Mouse (Mus musculus): ENCODE results near the gene Prep. TPM values are rescaled to one million over a fixed set of nuclear protein-coding genes. Genes with fewer than 3 reads are reported as not detected.

Gene Prep
- polyA plus RNA-seq, 1 experiment from 2014 or later, result 18.7 TPM

DNA sequence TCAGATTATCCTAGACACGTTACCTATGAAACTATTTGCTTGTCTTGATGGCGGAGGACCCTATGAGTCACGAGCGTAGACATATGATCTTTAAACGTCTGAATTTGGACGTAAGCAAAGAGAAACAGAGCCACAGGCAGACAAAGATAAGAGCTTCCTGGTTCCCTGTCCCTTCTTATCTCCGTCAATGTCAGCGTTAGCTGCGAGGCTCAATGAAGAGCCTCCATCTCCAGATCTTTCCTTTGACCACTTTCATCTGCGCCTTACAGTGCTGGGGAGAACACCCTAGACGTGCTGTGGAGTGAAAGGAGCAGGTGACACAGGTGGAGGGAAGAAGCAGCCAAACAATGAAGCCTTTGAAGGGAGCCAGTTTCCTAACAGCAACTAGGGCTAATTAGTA, 18.8 kb upstream of the Prep start:
- Histone ChIP-seq H3K27ac (ENCODE audit: low read length) (no peak overlapping the region), H3K27me3 (ENCODE audit: control insufficient read depth, insufficient read depth, low read length) (no peaks in the 10 kb centered on the region), H3K4me1 (ENCODE audit: control insufficient read depth, insufficient read depth, low read length) (no peaks in the 10 kb centered on the region), H3K36me3 (ENCODE audit: control insufficient read depth, insufficient read depth, low read length) (no peaks in the 10 kb centered on the region), H3K4me2 (replicated peaks; ENCODE audit: low read depth, low read length) (peak overlapping the region; percentile 7; the same call in 1 of the 2 replicates), H3K4me3 (ENCODE audit: low read depth, low read length) (no peak overlapping the region), H3K9ac (replicated peaks; ENCODE audit: low read depth, low read length) (no peak overlapping the region), H3K9me3 (ENCODE audit: control insufficient read depth, low read depth, low read length) (no peaks in the 10 kb centered on the region)
- ATAC-seq (ENCODE audit: insufficient number of reproducible peaks, insufficient read depth, low FRiP score, low read depth), result no peak
- WGBS, result 35% methylated on average over 11 of the region's 11 CpGs

DNA sequence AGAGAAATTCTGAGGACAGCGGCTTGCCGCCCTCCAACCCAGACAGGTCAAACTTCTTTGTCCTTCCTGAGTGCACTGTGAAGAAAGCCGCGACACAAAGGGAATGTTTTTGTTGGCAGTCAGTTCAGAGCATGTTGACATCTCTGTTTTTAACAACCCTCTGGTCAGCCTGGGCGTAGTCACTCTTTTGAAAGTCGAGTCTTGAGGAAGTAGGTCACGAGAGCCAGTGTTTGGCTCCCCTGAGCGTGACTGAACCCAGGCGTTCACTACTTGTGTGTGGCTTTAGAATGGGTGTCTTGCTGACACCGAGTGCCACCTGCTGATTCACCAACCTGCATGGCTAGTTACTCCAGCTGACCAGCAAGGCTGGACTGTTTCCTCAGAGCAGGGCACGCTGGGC, 18.4 kb upstream of the Prep start:
- Histone ChIP-seq H3K9ac (replicated peaks; ENCODE audit: low read depth, low read length) (no peak overlapping the region), H3K4me2 (replicated peaks; ENCODE audit: low read depth, low read length) (0 out of 2 replicates have a peak overlapping the region, but pooled peaks have one; percentile 7), H3K27me3 (ENCODE audit: control insufficient read depth, insufficient read depth, low read length) (no peaks in the 10 kb centered on the region), H3K36me3 (ENCODE audit: control insufficient read depth, insufficient read depth, low read length) (no peaks in the 10 kb centered on the region), H3K4me1 (ENCODE audit: control insufficient read depth, insufficient read depth, low read length) (no peaks in the 10 kb centered on the region), H3K27ac (ENCODE audit: low read length) (no peak overlapping the region), H3K9me3 (ENCODE audit: control insufficient read depth, low read depth, low read length) (no peaks in the 10 kb centered on the region), H3K4me3 (ENCODE audit: low read depth, low read length) (no peak overlapping the region)
- 46% methylated on average over 11 of the region's 11 CpGs for WGBS
- ATAC-seq (ENCODE audit: insufficient number of reproducible peaks, insufficient read depth, low FRiP score, low read depth), result no peak

DNA sequence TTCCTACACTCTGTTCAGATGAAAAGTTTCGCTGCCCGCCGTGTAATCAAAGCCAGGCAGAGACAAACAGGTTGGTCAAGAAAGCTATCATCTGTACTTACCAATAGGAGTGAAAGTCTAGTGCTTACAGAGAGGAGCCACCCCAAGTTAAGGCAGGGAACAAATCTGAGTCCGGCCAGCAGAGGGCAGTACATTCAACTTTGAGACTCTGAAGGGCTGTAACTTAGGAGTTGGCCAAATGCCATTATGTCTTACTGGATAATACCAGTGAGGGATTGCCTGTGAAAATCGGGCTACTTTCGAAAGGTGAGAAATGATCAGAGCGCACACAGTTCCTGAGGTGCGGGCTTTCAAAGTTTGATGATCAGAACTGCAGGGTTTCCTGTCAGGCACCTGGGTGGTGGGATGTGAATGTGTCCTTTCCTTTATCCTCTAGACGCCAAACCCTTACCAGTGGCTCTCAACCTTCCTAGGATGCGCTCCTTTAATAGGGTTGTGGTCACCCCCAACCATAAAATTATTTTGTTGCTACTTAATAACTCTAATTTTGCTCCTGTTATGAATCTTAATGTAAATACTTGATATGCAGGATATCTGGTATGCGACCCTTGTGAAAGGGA, 15.8 kb upstream of the Prep start:
- peak; percentile 71; the same call in 1 of the 2 replicates for ATAC-seq (ENCODE audit: insufficient number of reproducible peaks, insufficient read depth, low FRiP score, low read depth)
- Histone ChIP-seq H3K4me1 (ENCODE audit: control insufficient read depth, insufficient read depth, low read length) (no peaks in the 10 kb centered on the region), H3K36me3 (ENCODE audit: control insufficient read depth, insufficient read depth, low read length) (no peaks in the 10 kb centered on the region), H3K4me2 (replicated peaks; ENCODE audit: low read depth, low read length) (no peak overlapping the region), H3K9ac (replicated peaks; ENCODE audit: low read depth, low read length) (no peak overlapping the region), H3K4me3 (ENCODE audit: low read depth, low read length) (no peak overlapping the region), H3K27ac (ENCODE audit: low read length) (no peak overlapping the region), H3K9me3 (ENCODE audit: control insufficient read depth, low read depth, low read length) (no peaks in the 10 kb centered on the region), H3K27me3 (ENCODE audit: control insufficient read depth, insufficient read depth, low read length) (no peaks in the 10 kb centered on the region)
- WGBS, result 53% methylated on average over 11 of the region's 11 CpGs

DNA sequence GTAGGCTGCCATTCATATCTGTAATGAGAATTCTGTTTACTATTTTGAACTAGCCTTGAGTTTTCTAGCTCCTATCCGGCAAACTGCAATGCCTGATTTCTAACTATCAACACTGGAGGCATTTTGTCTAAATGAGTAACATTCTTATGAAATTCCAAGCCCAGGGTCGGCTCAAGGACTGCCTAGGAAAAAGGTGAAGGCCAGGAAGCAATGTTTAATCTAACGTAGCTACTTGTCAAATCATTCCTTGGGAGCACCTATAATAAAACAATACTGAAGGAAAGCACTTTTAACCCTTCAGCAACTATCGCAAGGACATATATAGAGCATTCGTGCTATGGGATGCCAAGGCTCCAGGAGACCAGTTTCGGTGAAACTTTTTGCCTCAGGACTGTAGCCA, 8.6 kb upstream of the Prep start:
- no peak for ATAC-seq (ENCODE audit: insufficient number of reproducible peaks, insufficient read depth, low FRiP score, low read depth)
- Histone ChIP-seq H3K27me3 (ENCODE audit: control insufficient read depth, insufficient read depth, low read length) (no peaks in the 10 kb centered on the region), H3K27ac (ENCODE audit: low read length) (no peak overlapping the region), H3K4me1 (ENCODE audit: control insufficient read depth, insufficient read depth, low read length) (no peaks in the 10 kb centered on the region), H3K4me3 (ENCODE audit: low read depth, low read length) (no peak overlapping the region), H3K9me3 (ENCODE audit: control insufficient read depth, low read depth, low read length) (no peaks in the 10 kb centered on the region), H3K36me3 (ENCODE audit: control insufficient read depth, insufficient read depth, low read length) (no peaks in the 10 kb centered on the region), H3K9ac (replicated peaks; ENCODE audit: low read depth, low read length) (no peak overlapping the region), H3K4me2 (replicated peaks; ENCODE audit: low read depth, low read length) (no peak overlapping the region)
- 78% methylated on average over 6 of the region's 6 CpGs for WGBS

DNA sequence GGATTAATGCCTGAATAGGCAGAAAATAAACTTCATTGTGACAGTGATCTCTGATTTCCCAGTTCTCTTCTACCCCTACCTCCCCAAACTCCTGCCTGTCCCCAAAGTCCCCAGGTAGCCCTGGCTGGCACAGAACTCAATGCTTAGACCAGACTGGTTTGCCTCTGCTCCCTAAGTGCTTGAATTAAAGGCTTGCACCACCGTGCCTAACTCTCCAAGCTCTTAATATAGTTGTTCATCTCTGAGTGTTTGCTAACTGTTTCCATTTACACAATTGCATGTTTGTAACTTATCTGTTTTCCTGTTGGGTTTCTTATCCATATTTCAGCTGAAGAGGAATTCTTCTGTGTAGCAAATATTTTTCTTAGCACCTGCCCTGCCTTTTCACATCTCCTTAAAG, 6.2 kb upstream of the Prep start:
- Histone ChIP-seq H3K36me3 (ENCODE audit: control insufficient read depth, insufficient read depth, low read length) (no peaks in the 10 kb centered on the region), H3K9me3 (ENCODE audit: control insufficient read depth, low read depth, low read length) (no peaks in the 10 kb centered on the region), H3K4me1 (ENCODE audit: control insufficient read depth, insufficient read depth, low read length) (no peaks in the 10 kb centered on the region), H3K4me3 (ENCODE audit: low read depth, low read length) (no peak overlapping the region), H3K27me3 (ENCODE audit: control insufficient read depth, insufficient read depth, low read length) (no peaks in the 10 kb centered on the region), H3K27ac (ENCODE audit: low read length) (no peak overlapping the region), H3K4me2 (replicated peaks; ENCODE audit: low read depth, low read length) (no peak overlapping the region), H3K9ac (replicated peaks; ENCODE audit: low read depth, low read length) (no peak overlapping the region)
- no peak for ATAC-seq (ENCODE audit: insufficient number of reproducible peaks, insufficient read depth, low FRiP score, low read depth)
- 59% methylated on average over 1 of the region's 1 CpGs for WGBS

DNA sequence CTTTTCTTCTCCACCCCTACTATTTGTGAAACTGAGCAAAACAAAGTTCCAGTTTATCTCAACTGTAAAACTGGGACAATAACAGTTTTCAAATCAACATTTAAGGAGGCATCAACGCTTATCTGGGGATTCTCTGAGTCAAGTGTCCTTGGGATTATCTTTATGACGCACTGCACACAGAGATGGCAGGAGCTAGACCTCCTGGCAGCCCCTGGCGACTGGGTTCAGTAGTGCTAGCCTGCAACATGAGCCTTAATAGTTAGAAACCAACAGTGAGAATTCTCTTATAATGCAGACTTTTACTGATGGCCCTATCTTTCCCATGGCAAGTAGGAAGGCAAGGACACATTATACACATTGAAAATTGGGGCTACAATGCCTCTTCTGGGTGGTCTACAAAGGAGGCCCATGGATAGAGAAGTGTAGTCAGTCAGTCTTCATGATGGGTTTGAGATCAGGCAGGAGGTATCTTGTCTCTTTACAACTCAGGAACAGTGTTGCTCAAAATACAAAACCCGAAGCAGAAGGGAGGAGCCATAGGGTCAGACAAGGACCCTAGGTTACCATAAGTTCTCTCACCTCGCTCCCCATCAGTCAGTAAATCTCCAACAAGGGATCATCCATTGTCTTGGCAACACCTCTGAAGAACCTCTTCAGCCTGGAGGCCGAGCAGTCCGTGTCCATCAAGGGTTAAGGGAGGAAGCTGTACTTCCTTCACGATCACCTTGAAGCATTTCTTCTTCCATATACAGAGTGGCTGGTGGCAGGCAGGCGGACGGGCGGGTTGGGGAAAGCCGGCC, 672 bp upstream of the Prep start:
- Histone ChIP-seq H3K36me3 (ENCODE audit: control insufficient read depth, insufficient read depth, low read length) (no peaks in the 10 kb centered on the region), H3K27ac (ENCODE audit: low read length) (peak overlapping the region; percentile 66; the same call in 1 of the 2 replicates), H3K4me2 (replicated peaks; ENCODE audit: low read depth, low read length) (peak overlapping the region; percentile 45), H3K27me3 (ENCODE audit: control insufficient read depth, insufficient read depth, low read length) (no peaks in the 10 kb centered on the region), H3K9me3 (ENCODE audit: control insufficient read depth, low read depth, low read length) (no peaks in the 10 kb centered on the region), H3K4me1 (ENCODE audit: control insufficient read depth, insufficient read depth, low read length) (peaks cover 6% of the 10 kb centered on the region; the same call in 1 of the 2 replicates), H3K4me3 (ENCODE audit: low read depth, low read length) (peak overlapping the region; percentile 95), H3K9ac (replicated peaks; ENCODE audit: low read depth, low read length) (peak overlapping the region; percentile 82)
- 13% methylated on average over 12 of the region's 12 CpGs for WGBS
- no peak; the same call in 1 of the 2 replicates for ATAC-seq (ENCODE audit: insufficient number of reproducible peaks, insufficient read depth, low FRiP score, low read depth)

DNA sequence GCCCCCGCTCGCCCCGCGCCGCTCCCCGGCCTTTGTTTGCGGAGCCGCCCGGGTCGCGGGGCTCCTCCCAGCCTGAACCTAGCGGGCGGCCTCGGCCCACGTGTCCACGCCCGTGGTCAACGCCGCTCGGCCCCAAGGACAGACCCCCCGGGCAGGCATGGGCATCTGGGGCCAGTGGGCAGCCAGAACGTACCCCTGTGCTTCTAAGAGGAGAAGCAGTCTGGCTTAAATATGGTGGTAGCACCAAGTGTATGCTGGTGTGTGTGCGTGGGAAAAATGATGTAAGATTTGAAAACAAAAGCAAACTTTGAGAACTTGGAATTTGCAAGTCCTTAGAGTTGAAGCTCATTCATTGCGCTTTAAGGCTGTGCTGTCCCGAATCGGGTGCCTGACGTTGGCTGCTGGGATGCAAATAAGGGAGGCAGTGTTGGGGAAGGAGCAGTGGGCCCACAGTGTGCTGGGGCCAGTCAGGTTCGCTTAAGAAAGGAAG, 478 bp downstream of the Prep start:
- Histone ChIP-seq H3K4me3 (ENCODE audit: low read depth, low read length) (peak overlapping the region; percentile 95), H3K9me3 (ENCODE audit: control insufficient read depth, low read depth, low read length) (no peaks in the 10 kb centered on the region), H3K27ac (ENCODE audit: low read length) (peak overlapping the region; percentile 85), H3K4me1 (ENCODE audit: control insufficient read depth, insufficient read depth, low read length) (peaks cover 6% of the 10 kb centered on the region; the same call in 1 of the 2 replicates), H3K36me3 (ENCODE audit: control insufficient read depth, insufficient read depth, low read length) (0 out of 2 replicates have a peak, but pooled peaks cover 3% of the 10 kb centered on the region), H3K27me3 (ENCODE audit: control insufficient read depth, insufficient read depth, low read length) (no peaks in the 10 kb centered on the region), H3K4me2 (replicated peaks; ENCODE audit: low read depth, low read length) (peak overlapping the region; percentile 45), H3K9ac (replicated peaks; ENCODE audit: low read depth, low read length) (peak overlapping the region; percentile 82)
- WGBS, result 0% methylated on average over 28 of the region's 28 CpGs
- peak; percentile 43 for ATAC-seq (ENCODE audit: insufficient number of reproducible peaks, insufficient read depth, low FRiP score, low read depth)

DNA sequence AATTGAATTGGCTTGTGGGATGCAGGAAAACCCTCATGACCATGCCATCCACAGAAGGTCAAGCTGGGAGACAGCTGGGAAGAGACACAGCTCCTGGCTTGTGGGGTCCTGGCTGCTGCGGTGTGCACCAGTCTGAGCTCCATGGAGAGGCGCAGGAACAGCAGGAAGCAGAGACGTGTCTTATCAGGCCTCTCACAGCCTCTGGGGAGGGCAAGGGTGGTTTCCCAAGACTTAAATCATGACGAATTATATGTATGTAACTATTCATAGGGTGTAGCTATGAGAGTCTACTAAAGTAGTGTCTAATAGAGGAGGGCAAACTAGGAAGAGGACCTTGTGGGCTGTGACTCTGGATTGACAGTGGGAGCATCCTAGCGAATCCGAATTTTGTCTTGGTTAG, 2.6 kb downstream of the Prep start:
- Histone ChIP-seq H3K9ac (replicated peaks; ENCODE audit: low read depth, low read length) (no peak overlapping the region), H3K27me3 (ENCODE audit: control insufficient read depth, insufficient read depth, low read length) (no peaks in the 10 kb centered on the region), H3K4me2 (replicated peaks; ENCODE audit: low read depth, low read length) (no peak overlapping the region), H3K9me3 (ENCODE audit: control insufficient read depth, low read depth, low read length) (no peaks in the 10 kb centered on the region), H3K4me3 (ENCODE audit: low read depth, low read length) (no peak overlapping the region), H3K27ac (ENCODE audit: low read length) (no peak overlapping the region), H3K4me1 (ENCODE audit: control insufficient read depth, insufficient read depth, low read length) (peaks cover 6% of the 10 kb centered on the region; the same call in 1 of the 2 replicates), H3K36me3 (ENCODE audit: control insufficient read depth, insufficient read depth, low read length) (peaks cover 5% of the 10 kb centered on the region; the same call in 1 of the 2 replicates)
- ATAC-seq (ENCODE audit: insufficient number of reproducible peaks, insufficient read depth, low FRiP score, low read depth), result no peak
- 70% methylated on average over 6 of the region's 6 CpGs for WGBS
